Mouse (Mus musculus) hindbrain, embryonic 13.5 days (tissue): ENCODE data around the gene Sept9. TPM values are rescaled to one million over a fixed set of nuclear protein-coding genes. Genes with fewer than 3 reads are reported as not detected.

Experiments
- ATAC-seq: fragments of 200-750 bp; cut with Nextera tagmentation; 2 replicates; pipeline ENCODE4 v1.8.0; 2017; ENCODE audit warnings: moderate TSS enrichment; ENCODE audit not compliant: low FRiP score
- H3K27ac ChIP-seq: fragments of 300-500 bp; sonication (generic); 2 replicates; pipeline ENCODE4 v1.5.1; 2015; ENCODE audit warnings: inconsistent platforms, mild to moderate bottlenecking, moderate library complexity
- H3K27me3 ChIP-seq: fragments of 300-500 bp; sonication (generic); 2 replicates; pipeline ENCODE4 v1.6.1; 2015; ENCODE audit warnings: mild to moderate bottlenecking, inconsistent platforms
- H3K36me3 ChIP-seq: fragments of 300-500 bp; sonication (generic); 2 replicates; pipeline ENCODE4 v1.6.1; 2015; ENCODE audit warnings: mild to moderate bottlenecking, inconsistent platforms
- H3K4me1 ChIP-seq: fragments of 300-500 bp; sonication (generic); replicated peaks from 2 replicates; pipeline ENCODE4 v1.6.1; 2015; ENCODE audit warnings: inconsistent platforms
- H3K4me2 ChIP-seq: fragments of 300-500 bp; sonication (generic); 2 replicates; pipeline ENCODE4 v1.6.1; 2015; ENCODE audit warnings: inconsistent platforms, mild to moderate bottlenecking, moderate library complexity
- H3K4me3 ChIP-seq: fragments of 300-500 bp; sonication (generic); 2 replicates; pipeline ENCODE4 v1.5.1; 2015; ENCODE audit warnings: mild to moderate bottlenecking, inconsistent platforms
- H3K9ac ChIP-seq: fragments of 300-500 bp; sonication (generic); 2 replicates; pipeline ENCODE4 v1.6.1; 2015; ENCODE audit warnings: mild to moderate bottlenecking, inconsistent platforms
- H3K9me3 ChIP-seq: fragments of 300-500 bp; sonication (generic); 2 replicates; pipeline ENCODE4 v1.6.1; 2016; ENCODE audit warnings: inconsistent platforms
- WGBS: fragments of 180-500 bp; shearing (Covaris S2); methylation state at CpG from one replicate; pipeline ENCODE4 v1.1.7; 2015; 5-methylcytosine and 5-hydroxymethylcytosine counted together
- polyA plus RNA-seq: library from polyadenylated mRNA; unstranded; fragments of >200 nt; fragmentation: Nextera tagmentation; extraction: Ambion mirVana; gene quantifications from 2 replicates; pipeline ENCODE4 v1.2.1, GENCODE M21; 2015

Sept9 gene
- polyA plus RNA-seq, 1 experiment from 2014 or later = 117 TPM

DNA sequence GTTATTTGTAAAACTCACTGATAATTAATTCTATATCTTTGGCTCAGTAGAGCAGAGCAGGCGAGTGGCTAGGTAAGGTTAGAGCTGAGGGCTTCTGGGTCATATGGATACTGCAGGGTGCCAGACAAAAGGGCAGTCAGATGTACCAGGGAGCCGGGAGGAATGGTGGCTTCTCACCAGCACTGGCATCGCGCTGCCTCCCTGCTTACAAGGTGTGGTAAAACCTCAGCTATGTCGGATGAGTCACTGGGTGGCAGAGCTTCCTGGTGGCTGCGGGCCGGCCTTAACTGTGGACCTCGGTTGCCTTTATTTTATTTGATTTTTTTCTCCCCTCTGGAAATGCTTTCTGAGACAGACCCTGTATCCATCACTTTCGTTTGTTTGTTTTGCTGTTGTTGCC, 6.0 kb downstream of the Sept9 start:
- Histone ChIP-seq H3K9ac (no peak overlapping the region), H3K36me3 (no peaks in the 10 kb centered on the region), H3K9me3 (no peaks in the 10 kb centered on the region), H3K4me1 (peaks cover 8% of the 10 kb centered on the region; the same call in 1 of the 2 replicates), H3K27me3 (peaks cover 29% of the 10 kb centered on the region), H3K4me3 (no peak overlapping the region), H3K4me2 (no peak overlapping the region), H3K27ac (no peak overlapping the region)
- ATAC-seq = no peak
- 84% methylated on average over 9 of the region's 9 CpGs for WGBS

DNA sequence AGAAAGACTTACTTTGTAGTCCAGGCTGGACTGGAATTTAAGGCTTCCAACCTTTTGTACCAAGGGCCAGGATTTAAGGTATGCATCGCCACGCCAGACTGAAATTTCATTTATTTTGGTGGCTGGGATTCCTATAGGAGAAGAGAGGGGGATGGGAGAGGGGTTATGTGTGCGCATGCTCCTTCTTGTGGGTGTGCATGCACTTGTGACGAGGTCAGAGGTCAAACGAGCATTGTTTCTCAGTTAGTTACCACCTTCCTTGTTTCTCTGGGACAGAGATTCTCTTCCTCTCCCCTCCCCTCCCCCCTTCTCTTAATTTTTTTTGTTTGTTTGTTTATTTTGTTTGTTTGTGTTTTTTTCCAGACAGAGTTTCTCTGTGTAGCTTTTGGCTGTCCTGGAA, 8.0 kb downstream of the Sept9 start:
- Histone ChIP-seq H3K9me3 (no peaks in the 10 kb centered on the region), H3K4me1 (peaks cover 8% of the 10 kb centered on the region; the same call in 1 of the 2 replicates), H3K4me3 (no peak overlapping the region), H3K4me2 (no peak overlapping the region), H3K9ac (no peak overlapping the region), H3K36me3 (no peaks in the 10 kb centered on the region), H3K27me3 (peaks cover 9% of the 10 kb centered on the region), H3K27ac (no peak overlapping the region)
- WGBS = 59% methylated on average over 5 of the region's 5 CpGs
- ATAC-seq = no peak

DNA sequence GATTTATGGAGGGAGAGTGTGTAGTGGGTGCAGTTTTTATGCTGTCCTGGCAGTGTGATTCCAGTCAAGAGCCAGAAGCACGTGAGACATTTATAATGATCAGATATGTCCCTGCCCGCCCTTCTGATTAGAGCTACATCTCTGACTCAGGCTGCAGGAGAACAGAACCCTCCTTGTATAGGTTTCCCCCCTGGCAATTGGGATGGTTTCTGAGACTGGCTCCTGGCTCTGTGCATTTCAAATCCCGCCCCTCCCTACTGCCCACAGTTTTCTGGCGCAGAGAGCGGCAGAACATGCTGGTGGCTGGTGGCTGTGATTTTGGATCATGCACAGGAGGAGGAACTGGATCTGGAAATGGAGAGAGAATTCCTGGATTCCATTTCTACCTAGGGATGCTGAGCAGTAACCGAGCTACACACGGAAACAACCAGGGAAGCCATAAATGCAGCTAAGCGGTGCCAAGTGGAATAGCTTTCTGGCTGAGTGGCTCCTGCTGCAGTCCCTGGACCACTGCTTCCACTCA, 8.8 kb downstream of the Sept9 start:
- Histone ChIP-seq H3K27me3 (peaks cover 4% of the 10 kb centered on the region), H3K9ac (no peak overlapping the region), H3K9me3 (no peaks in the 10 kb centered on the region), H3K36me3 (no peaks in the 10 kb centered on the region), H3K4me3 (no peak overlapping the region), H3K4me2 (no peak overlapping the region), H3K4me1 (peaks cover 8% of the 10 kb centered on the region; the same call in 1 of the 2 replicates), H3K27ac (no peak overlapping the region)
- no peak for ATAC-seq
- 75% methylated on average over 8 of the region's 8 CpGs for WGBS

DNA sequence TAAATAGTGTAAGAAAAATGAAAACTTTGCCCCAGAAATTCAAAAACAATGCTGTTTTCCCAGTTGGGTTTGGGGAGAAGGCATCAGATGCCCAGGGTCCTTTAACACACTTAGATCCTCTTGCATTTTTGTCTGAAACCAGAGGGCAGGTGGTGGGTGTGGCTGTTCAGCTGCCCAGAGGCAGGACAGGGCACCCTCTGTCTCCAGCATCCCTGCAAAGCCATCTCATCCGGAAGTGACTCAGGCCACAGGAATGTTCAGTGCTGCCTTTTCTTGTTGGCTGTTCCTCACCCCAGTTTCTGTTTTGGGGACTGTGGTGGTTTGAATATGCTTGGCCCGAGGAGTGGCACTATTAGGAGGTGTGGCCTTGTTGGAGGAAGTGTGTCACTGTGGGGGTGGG, 17.3 kb downstream of the Sept9 start:
- no peak overlapping the region for H3K4me3 ChIP-seq
- 75% methylated on average over 2 of the region's 2 CpGs for WGBS
- H3K36me3 ChIP-seq = no peaks in the 10 kb centered on the region
- no peak for ATAC-seq
- no peaks in the 10 kb centered on the region for H3K9me3 ChIP-seq
- 0 out of 2 replicates have a peak, but pooled peaks cover 4% of the 10 kb centered on the region for H3K4me1 ChIP-seq
- H3K9ac ChIP-seq = no peak overlapping the region
- no peaks in the 10 kb centered on the region for H3K27me3 ChIP-seq
- no peak overlapping the region for H3K27ac ChIP-seq
- no peak overlapping the region for H3K4me2 ChIP-seq

DNA sequence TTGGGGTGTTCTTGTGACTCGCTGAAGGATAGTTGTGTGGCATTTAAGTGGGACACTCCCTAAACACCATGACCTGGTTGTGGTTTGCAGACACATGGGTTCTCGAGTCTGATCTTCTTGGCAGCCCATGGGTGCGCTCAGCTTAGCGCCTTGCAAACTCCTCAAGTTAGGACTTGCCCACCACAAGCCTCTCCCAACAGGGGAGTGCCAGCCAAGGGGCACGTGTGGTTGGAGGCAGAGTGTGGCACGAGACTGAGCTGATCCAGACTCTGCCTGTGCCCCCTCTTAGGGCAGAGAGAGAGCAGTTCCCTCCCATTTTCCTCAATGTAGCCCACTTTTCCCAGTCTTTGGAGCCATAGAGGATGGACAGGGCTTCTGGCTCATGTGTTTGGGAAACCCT, 18.6 kb downstream of the Sept9 start:
- no peak for ATAC-seq
- no peaks in the 10 kb centered on the region for H3K36me3 ChIP-seq
- H3K9ac ChIP-seq = no peak overlapping the region
- no peak overlapping the region for H3K4me2 ChIP-seq
- WGBS = 84% methylated on average over 6 of the region's 6 CpGs
- H3K27me3 ChIP-seq = no peaks in the 10 kb centered on the region
- no peaks in the 10 kb centered on the region for H3K9me3 ChIP-seq
- no peak overlapping the region for H3K4me3 ChIP-seq
- H3K27ac ChIP-seq = no peak overlapping the region
- H3K4me1 ChIP-seq = 0 out of 2 replicates have a peak, but pooled peaks cover 4% of the 10 kb centered on the region

DNA sequence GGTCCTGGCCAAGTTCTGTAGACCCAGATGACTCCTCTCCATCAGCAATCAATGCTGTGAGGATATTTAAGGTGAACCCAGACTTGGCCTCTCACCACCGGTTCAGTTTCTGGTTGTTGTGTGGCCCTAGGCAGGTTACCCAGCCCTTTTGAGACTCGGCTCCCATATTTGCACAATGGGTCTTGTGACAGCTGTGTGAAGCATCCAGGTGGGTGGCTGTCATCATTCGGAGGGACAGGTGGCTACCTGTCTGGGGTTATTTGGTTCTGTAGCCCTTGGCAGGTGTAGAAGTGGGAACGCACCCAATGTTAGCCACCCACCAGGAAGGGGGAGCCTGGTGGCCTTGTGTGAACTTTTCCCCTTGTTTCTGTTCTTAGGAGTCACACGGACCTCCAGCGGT, 19.0 kb downstream of the Sept9 start:
- 0 out of 2 replicates have a peak, but pooled peaks cover 4% of the 10 kb centered on the region for H3K4me1 ChIP-seq
- ATAC-seq = no peak
- no peaks in the 10 kb centered on the region for H3K27me3 ChIP-seq
- H3K9me3 ChIP-seq = no peaks in the 10 kb centered on the region
- no peak overlapping the region for H3K4me3 ChIP-seq
- no peaks in the 10 kb centered on the region for H3K36me3 ChIP-seq
- H3K9ac ChIP-seq = no peak overlapping the region
- WGBS = 95% methylated on average over 6 of the region's 6 CpGs
- no peak overlapping the region for H3K27ac ChIP-seq
- H3K4me2 ChIP-seq = no peak overlapping the region

DNA sequence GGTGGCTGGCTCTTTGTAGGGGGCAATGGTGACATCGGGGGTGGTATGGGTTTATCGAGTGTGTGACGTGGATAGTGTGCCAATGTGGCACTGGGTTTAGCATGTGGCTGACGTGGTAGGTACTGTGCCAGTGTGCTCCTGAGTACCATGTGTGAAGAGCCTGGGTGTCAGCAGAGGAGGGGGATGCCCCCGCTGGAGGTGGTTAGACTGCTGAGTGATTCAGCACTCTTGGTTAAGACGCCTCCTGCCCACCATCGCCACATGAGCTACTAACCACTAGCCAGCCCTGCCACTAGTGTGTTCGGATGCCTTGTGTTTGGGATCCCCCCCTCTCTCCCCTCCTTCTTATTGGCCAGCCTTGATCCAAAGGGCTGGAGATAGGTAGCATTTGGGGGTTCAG, 21.3 kb downstream of the Sept9 start:
- Histone ChIP-seq H3K4me1 (0 out of 2 replicates have a peak, but pooled peaks cover 4% of the 10 kb centered on the region), H3K9ac (no peak overlapping the region), H3K36me3 (no peaks in the 10 kb centered on the region), H3K4me3 (no peak overlapping the region), H3K9me3 (no peaks in the 10 kb centered on the region), H3K27me3 (no peaks in the 10 kb centered on the region), H3K27ac (no peak overlapping the region), H3K4me2 (no peak overlapping the region)
- 92% methylated on average over 8 of the region's 8 CpGs for WGBS
- no peak for ATAC-seq

DNA sequence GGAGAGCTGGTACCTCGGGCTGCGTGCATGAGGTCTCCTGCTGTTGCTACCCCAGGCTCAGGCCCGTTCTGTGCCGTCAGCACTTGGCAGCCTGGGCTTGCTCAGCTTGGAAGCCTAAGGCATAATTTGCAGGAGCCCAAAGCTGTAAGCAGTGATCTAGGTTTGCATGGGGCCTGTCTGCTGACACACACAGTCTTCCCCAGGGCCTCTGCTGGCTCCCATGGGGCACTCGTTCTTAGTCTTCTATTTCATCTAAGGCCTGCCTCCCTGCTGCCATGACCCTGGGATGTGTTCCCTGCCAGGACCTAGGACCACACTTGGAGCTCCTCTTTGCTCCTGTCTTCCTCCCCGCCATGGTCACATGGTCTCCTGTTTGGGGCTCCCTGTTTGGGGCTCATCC, 21.7 kb downstream of the Sept9 start:
- H3K9me3 ChIP-seq = no peaks in the 10 kb centered on the region
- no peak overlapping the region for H3K9ac ChIP-seq
- no peak overlapping the region for H3K4me3 ChIP-seq
- no peaks in the 10 kb centered on the region for H3K36me3 ChIP-seq
- WGBS = 73% methylated on average over 6 of the region's 6 CpGs
- H3K27me3 ChIP-seq = no peaks in the 10 kb centered on the region
- H3K4me1 ChIP-seq = 0 out of 2 replicates have a peak, but pooled peaks cover 4% of the 10 kb centered on the region
- no peak overlapping the region for H3K27ac ChIP-seq
- ATAC-seq = no peak
- H3K4me2 ChIP-seq = no peak overlapping the region

DNA sequence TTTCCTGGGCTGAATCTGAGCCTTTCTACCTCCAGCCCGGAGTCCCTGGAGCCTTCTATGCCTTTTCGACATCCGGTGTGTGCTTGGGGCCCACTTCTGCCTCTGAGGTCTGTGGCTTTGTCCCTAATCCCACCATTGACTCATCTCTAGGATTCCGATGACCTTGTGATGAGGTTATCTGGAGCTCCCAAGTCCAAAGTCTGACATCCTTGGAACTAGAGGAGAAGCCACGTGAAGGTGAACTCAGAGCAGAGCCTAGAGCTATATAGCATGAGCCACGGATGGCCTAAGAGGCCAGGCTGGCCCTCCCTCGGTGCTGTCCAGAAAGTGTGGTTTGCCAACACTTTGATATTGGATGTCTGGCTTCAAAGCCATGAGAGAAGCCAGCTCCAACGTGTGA, 23.4 kb downstream of the Sept9 start:
- ATAC-seq = no peak
- H3K36me3 ChIP-seq = no peaks in the 10 kb centered on the region
- no peaks in the 10 kb centered on the region for H3K27me3 ChIP-seq
- no peak overlapping the region for H3K4me2 ChIP-seq
- no peak overlapping the region for H3K4me3 ChIP-seq
- no peaks in the 10 kb centered on the region for H3K9me3 ChIP-seq
- no peak overlapping the region for H3K9ac ChIP-seq
- H3K4me1 ChIP-seq = 0 out of 2 replicates have a peak, but pooled peaks cover 4% of the 10 kb centered on the region
- no peak overlapping the region for H3K27ac ChIP-seq
- 78% methylated on average over 8 of the region's 8 CpGs for WGBS

DNA sequence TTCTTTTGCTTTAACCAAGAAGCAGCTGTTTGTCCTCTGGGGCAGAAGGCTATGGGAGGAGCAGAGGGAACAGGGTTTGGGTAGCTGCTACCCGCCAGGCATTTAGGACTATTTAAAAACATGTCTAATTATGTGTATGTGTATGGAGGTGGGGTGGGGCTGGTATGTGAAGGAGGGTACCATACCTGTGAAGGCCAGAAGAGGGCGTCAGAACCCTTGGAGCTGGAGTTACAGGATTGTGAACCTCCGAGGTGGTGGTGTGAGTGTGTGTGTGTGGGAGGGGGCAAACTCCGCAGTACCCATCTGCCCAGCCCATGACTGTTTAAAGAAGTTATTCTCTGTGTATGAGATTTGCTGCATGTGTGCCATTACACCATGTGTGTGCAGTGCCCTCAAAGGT, 25.3 kb downstream of the Sept9 start:
- Histone ChIP-seq H3K9me3 (no peaks in the 10 kb centered on the region), H3K4me3 (no peak overlapping the region), H3K4me2 (no peak overlapping the region), H3K9ac (no peak overlapping the region), H3K36me3 (no peaks in the 10 kb centered on the region), H3K4me1 (0 out of 2 replicates have a peak, but pooled peaks cover 4% of the 10 kb centered on the region), H3K27ac (no peak overlapping the region), H3K27me3 (no peaks in the 10 kb centered on the region)
- ATAC-seq = no peak
- WGBS = 54% methylated on average over 4 of the region's 4 CpGs

DNA sequence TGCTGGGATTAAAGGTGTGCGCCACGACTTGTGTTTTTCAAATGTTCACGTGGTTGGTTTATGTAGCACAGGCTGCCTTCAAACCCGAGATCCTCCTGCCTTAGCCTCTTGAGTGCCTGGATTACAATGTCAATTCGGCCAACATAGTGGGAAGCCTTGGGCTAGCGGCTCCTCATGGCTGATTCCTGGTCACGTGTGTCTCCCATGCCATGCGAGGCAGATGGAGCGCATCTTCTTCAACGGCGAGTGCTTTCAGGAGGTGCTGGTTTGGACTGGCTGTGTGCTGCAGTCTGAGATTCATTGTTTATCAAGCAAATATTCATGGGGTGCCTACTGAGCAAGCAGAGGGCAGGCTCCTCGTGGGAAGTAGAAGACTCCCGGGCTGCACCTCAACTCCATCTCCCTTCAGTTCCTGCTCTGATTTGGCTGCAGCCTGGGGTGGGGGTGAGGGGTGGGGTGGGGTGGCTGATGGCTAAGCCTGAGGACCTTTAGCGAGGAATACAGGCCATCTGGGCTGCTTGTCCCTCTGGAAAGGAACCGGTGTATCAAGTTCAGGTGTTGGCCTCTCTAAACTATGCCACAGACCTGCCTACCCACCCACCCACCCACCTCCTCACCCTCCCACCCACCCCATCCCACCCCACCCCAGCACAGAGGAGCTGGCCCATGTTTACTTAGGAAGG, 26.2 kb downstream of the Sept9 start:
- Histone ChIP-seq H3K27me3 (no peaks in the 10 kb centered on the region), H3K36me3 (no peaks in the 10 kb centered on the region), H3K9ac (no peak overlapping the region), H3K9me3 (no peaks in the 10 kb centered on the region), H3K27ac (no peak overlapping the region), H3K4me1 (0 out of 2 replicates have a peak, but pooled peaks cover 4% of the 10 kb centered on the region), H3K4me2 (no peak overlapping the region), H3K4me3 (no peak overlapping the region)
- no peak for ATAC-seq
- WGBS = 82% methylated on average over 14 of the region's 15 CpGs

DNA sequence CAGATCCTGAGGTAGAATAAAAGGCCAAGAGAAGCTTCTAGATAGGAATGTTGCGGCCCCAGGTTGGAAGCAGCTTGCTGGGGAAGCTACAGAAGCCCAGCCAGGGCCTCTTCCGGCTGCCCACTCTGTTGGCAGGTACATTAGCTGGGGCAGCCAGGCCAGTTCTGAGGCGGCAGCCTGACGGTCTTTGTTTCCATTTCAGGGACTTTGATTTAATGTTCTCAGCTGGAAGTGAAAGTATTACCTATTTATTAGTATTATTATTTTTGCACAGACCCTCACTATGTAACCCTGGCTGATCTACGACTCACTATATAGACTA, 26.7 kb downstream of the Sept9 start:
- WGBS = 83% methylated on average over 5 of the region's 5 CpGs

DNA sequence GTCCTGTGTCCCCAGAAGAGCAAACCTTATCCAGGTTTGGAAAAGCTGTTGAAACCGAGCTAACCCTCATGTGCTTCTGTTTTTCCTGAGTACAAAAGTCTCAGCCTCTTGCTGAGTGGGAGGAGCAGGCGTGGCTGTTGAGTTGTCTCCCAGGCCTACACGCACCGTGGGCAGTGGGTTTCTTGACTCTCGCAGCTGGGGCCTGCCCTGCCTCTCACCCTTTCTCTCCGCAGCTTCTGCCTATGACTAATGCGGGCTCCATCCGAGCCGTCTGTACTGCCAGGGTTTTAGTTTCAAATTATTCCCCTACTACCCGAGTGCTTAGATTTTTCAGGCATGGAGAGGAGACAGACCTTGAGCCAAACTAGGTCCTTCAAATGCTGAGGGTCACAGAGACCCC, 28.7 kb downstream of the Sept9 start:
- Histone ChIP-seq H3K4me1 (peaks cover 11% of the 10 kb centered on the region), H3K4me2 (no peak overlapping the region), H3K36me3 (no peaks in the 10 kb centered on the region), H3K27ac (no peak overlapping the region), H3K9ac (no peak overlapping the region), H3K4me3 (no peak overlapping the region), H3K27me3 (no peaks in the 10 kb centered on the region), H3K9me3 (no peaks in the 10 kb centered on the region)
- 48% methylated on average over 10 of the region's 10 CpGs for WGBS
- no peak for ATAC-seq

More for the DNA sequence above, 26.7 kb downstream of the Sept9 start:
- Histone ChIP-seq H3K27ac (no peak overlapping the region), H3K4me3 (no peak overlapping the region), H3K9me3 (no peaks in the 10 kb centered on the region), H3K4me1 (0 out of 2 replicates have a peak, but pooled peaks cover 2% of the 10 kb centered on the region), H3K27me3 (no peaks in the 10 kb centered on the region), H3K36me3 (no peaks in the 10 kb centered on the region), H3K4me2 (no peak overlapping the region), H3K9ac (no peak overlapping the region)
- no peak for ATAC-seq
